Mouse (Mus musculus) myocyte (in vitro differentiated cells): Measurements from ENCODE around the gene Tamm41.

ENCODE experiments used
- CEBPB ChIP-seq: IDR thresholded peaks from 2 replicates; pipeline ENCODE4 v1.6.1; 2011; ENCODE audit warnings: mild to moderate bottlenecking, moderate library complexity; ENCODE audit not compliant: poor library complexity, insufficient read depth, severe bottlenecking
- E2F4 ChIP-seq: IDR thresholded peaks from one replicate; pipeline ENCODE4 v1.6.1; 2011; ENCODE audit warnings: mild to moderate bottlenecking, control low read depth, moderate library complexity; ENCODE audit not compliant: insufficient read depth
- MAX ChIP-seq: IDR thresholded peaks from one replicate; pipeline ENCODE4 v1.6.1; 2011; ENCODE audit warnings: low read depth, mild to moderate bottlenecking, control low read depth
- MYOD1 ChIP-seq, 3 experiments: IDR thresholded peaks; one replicate each; pipeline ENCODE4 v1.6.1; 2011; ENCODE audit warnings: control low read depth in 2 of 3, low read depth in 2 of 3, mild to moderate bottlenecking in 2 of 3, moderate library complexity in 1 of 3; ENCODE audit not compliant: insufficient read length in 2 of 3, control insufficient read depth in 1 of 3
- MYOG ChIP-seq, 3 experiments: IDR thresholded peaks; one replicate each; pipeline ENCODE4 v1.6.1; 2011; ENCODE audit warnings: control low read depth in 2 of 3, low read depth in 2 of 3, mild to moderate bottlenecking in 2 of 3; ENCODE audit not compliant: insufficient read length in 2 of 3, control insufficient read depth in 1 of 3, insufficient read depth in 1 of 3
- POLR2A ChIP-seq: IDR thresholded peaks from one replicate; pipeline ENCODE4 v1.6.1; 2011; ENCODE audit warnings: low read depth, mild to moderate bottlenecking, control low read depth, moderate library complexity; ENCODE audit not compliant: insufficient read length
- POLR2AphosphoS2 ChIP-seq: IDR thresholded peaks from one replicate; pipeline ENCODE4 v1.6.1; 2011; ENCODE audit warnings: low read depth, control low read depth; ENCODE audit not compliant: insufficient read length
- REST ChIP-seq: IDR thresholded peaks from one replicate; pipeline ENCODE4 v1.6.1; 2011; ENCODE audit warnings: mild to moderate bottlenecking, control low read depth, moderate library complexity; ENCODE audit not compliant: insufficient read depth, insufficient read length
- SRF ChIP-seq: IDR thresholded peaks from one replicate; pipeline ENCODE4 v1.6.1; 2011; ENCODE audit warnings: low read depth; ENCODE audit not compliant: control insufficient read depth, insufficient read length
- TCF12 ChIP-seq: IDR thresholded peaks from one replicate; pipeline ENCODE4 v1.6.1; 2011; ENCODE audit warnings: mild to moderate bottlenecking, control low read depth; ENCODE audit not compliant: poor library complexity, insufficient read depth, severe bottlenecking
- TCF3 ChIP-seq: IDR thresholded peaks from one replicate; pipeline ENCODE4 v1.6.1; 2011; ENCODE audit warnings: low read depth, control low read depth; ENCODE audit not compliant: insufficient read length
- USF1 ChIP-seq: IDR thresholded peaks from one replicate; pipeline ENCODE4 v1.6.1; 2011; ENCODE audit warnings: low read depth, mild to moderate bottlenecking, control low read depth, moderate library complexity

- TF ChIP-seq SRF (no peak), POLR2A (no peak), POLR2AphosphoS2 (no peak), REST (no peak), MYOD1 (IDR thresholded peaks at IDR 0.05; ENCODE audit: control insufficient read depth in 1 of 3, insufficient read length in 2 of 3, low read depth in 2 of 3) (no peak), CEBPB (no peak), E2F4 (no peak), USF1 (no peak), TCF12 (no peak), MAX (no peak), MYOG (IDR thresholded peaks at IDR 0.05; ENCODE audit: control insufficient read depth in 1 of 3, insufficient read depth in 1 of 3, insufficient read length in 2 of 3, low read depth in 2 of 3) (no peak), TCF3 (no peak)
Observed at GRCm38 (mm10) chr6:114997471-114997870, 40.2 kb downstream of the Tamm41 start.
